ENCODE assay signal across 8 mouse cellular contexts in genomic region chr1:84934503-84935333, GRCm38 (mm10). TPM values are rescaled to one million over a fixed set of nuclear protein-coding genes. Genes with fewer than 3 reads are reported as not detected.
DNase-seq lines count a peak whose midpoint lies in the region; ATAC-seq lines count a peak whose summit lies in the region.

TSS of gene Slc16a14 (minus strand) at chr1:84935134.

- H3K4me3 ChIP-seq in brown adipose tissue, adult 24 weeks (ENCODE audit: insufficient read depth, low read depth, low read length): peak within 1 kb of the TSS; percentile 36
- H3K4me3 ChIP-seq in forebrain, embryonic 13.5 days: peak within 1 kb of the TSS; percentile 71
- H3K4me3 ChIP-seq in intestine, embryonic 14.5 days (ENCODE audit: low read depth, low read length): peak within 1 kb of the TSS; percentile 48
- peak within 1 kb of the TSS; percentile 57 for H3K4me3 ChIP-seq in midbrain, embryonic 14.5 days (replicated peaks; ENCODE audit: low read depth, low read length)

- no peaks in the 10 kb centered on the region for H3K9me3 ChIP-seq in forebrain, embryonic 13.5 days (replicated peaks)
- no peaks in the 10 kb centered on the region for H3K9me3 ChIP-seq in intestine, embryonic 14.5 days (ENCODE audit: control insufficient read depth, low read length)
- H3K9me3 ChIP-seq in midbrain, embryonic 14.5 days (ENCODE audit: control insufficient read depth, low read length): no peaks in the 10 kb centered on the region

- under 1% methylated on average over 56 of the region's 59 CpGs for WGBS in forebrain, embryonic 13.5 days
- WGBS in intestine, embryonic 14.5 days: under 1% methylated on average over 57 of the region's 59 CpGs
- WGBS in midbrain, embryonic 14.5 days: under 1% methylated on average over 59 of the region's 59 CpGs

- H3K4me1 ChIP-seq in brown adipose tissue, adult 24 weeks (ENCODE audit: control insufficient read depth, insufficient read depth, insufficient read length, low read length): no peaks in the 10 kb centered on the region
- peaks cover 10% of the 10 kb centered on the region for H3K4me1 ChIP-seq in forebrain, embryonic 13.5 days
- H3K4me1 ChIP-seq in intestine, embryonic 14.5 days (replicated peaks; ENCODE audit: control insufficient read depth, insufficient read depth, low read length): no peaks in the 10 kb centered on the region; the same call in 1 of the 2 replicates
- H3K4me1 ChIP-seq in midbrain, embryonic 14.5 days (ENCODE audit: control insufficient read depth, insufficient read depth, low read length): peaks cover 10% of the 10 kb centered on the region

- no peaks in the 10 kb centered on the region for H3K36me3 ChIP-seq in forebrain, embryonic 13.5 days (ENCODE audit: poor library complexity, severe bottlenecking)
- H3K36me3 ChIP-seq in intestine, embryonic 14.5 days (ENCODE audit: control insufficient read depth, insufficient read depth, low read length): no peaks in the 10 kb centered on the region
- no peaks in the 10 kb centered on the region for H3K36me3 ChIP-seq in midbrain, embryonic 14.5 days (ENCODE audit: control insufficient read depth, insufficient read depth, low read length)

- H3K4me2 ChIP-seq in forebrain, embryonic 13.5 days: peak within 1 kb of the TSS; percentile 70
- peak within 1 kb of the TSS; percentile 94 for H3K4me2 ChIP-seq in intestine, embryonic 14.5 days (ENCODE audit: low read length)
- peak within 1 kb of the TSS; percentile 68 for H3K4me2 ChIP-seq in midbrain, embryonic 14.5 days (ENCODE audit: low read length)

- H3K9ac ChIP-seq in forebrain, embryonic 13.5 days: peak within 1 kb of the TSS; percentile 89
- H3K9ac ChIP-seq in intestine, embryonic 14.5 days (ENCODE audit: low read length): peak within 1 kb of the TSS; percentile 43
- H3K9ac ChIP-seq in midbrain, embryonic 14.5 days (replicated peaks; ENCODE audit: low read length): peak within 1 kb of the TSS; percentile 95

- H3K27ac ChIP-seq in brown adipose tissue, adult 24 weeks (replicated peaks; ENCODE audit: low read depth, low read length): no peak within 1 kb of the TSS
- H3K27ac ChIP-seq in forebrain, embryonic 13.5 days: peak within 1 kb of the TSS; percentile 90
- no peak within 1 kb of the TSS for H3K27ac ChIP-seq in intestine, embryonic 14.5 days (ENCODE audit: low read depth)
- peak within 1 kb of the TSS; percentile 96 for H3K27ac ChIP-seq in midbrain, embryonic 14.5 days (replicated peaks; ENCODE audit: low read depth, low read length)

- peak; percentile 13 for DNase-seq in gastrocnemius, postnatal 10 days
- no peak for DNase-seq in gastrocnemius, adult 18-20 months (ENCODE audit: low spot score)
- peak; percentile 83 for DNase-seq in intestine, embryonic 14.5 days (ENCODE audit: low spot score)
- peak; percentile 47 to 49 for DNase-seq in left cerebral cortex, adult 8-10 months (ENCODE audit: low spot score in 2 of 2)
- peak; percentile 93 for DNase-seq in midbrain, embryonic 14.5 days
- peak; percentile 20 for DNase-seq in testis, postnatal 14 days (ENCODE audit: low spot score)

- ATAC-seq in forebrain, embryonic 13.5 days: peak; percentile 88
- ATAC-seq in intestine, embryonic 14.5 days (replicated peaks; ENCODE audit: low FRiP score, low TSS enrichment, low read depth): peak; percentile 85
- ATAC-seq in midbrain, embryonic 14.5 days (ENCODE audit: low FRiP score, low TSS enrichment): peak; percentile 86

- no peaks in the 10 kb centered on the region for H3K27me3 ChIP-seq in forebrain, embryonic 13.5 days
- peaks cover 33% of the 10 kb centered on the region for H3K27me3 ChIP-seq in intestine, embryonic 14.5 days (replicated peaks; ENCODE audit: control insufficient read depth, insufficient read depth, low read length)
- no peaks in the 10 kb centered on the region for H3K27me3 ChIP-seq in midbrain, embryonic 14.5 days (ENCODE audit: control insufficient read depth, insufficient read depth, low read length)

RNA-seq across cellular contexts. Expression of gene Slc16a14, which starts in this region (rescaled TPM):
- not detected for total RNA-seq in gastrocnemius, postnatal 10 days (2021)
- under 1 TPM in 1 of 2 experiments, not detected in 1; 0.21 TPM for total RNA-seq in gastrocnemius, adult 18-20 months (2021)
- polyA plus RNA-seq in brown adipose tissue, adult 24 weeks (2012; ENCODE audit: insufficient read depth, insufficient read length, missing spikeins): not detected in 2 replicates
- 10.9 and 15.6 TPM in 2 replicates for polyA plus RNA-seq in forebrain, embryonic 13.5 days (2015; fragmentation: Nextera tagmentation; extraction: Ambion mirVana)
- 0.26 and 0.31 TPM in 2 replicates for polyA plus RNA-seq in intestine, embryonic 14.5 days (2014; fragmentation: Nextera tagmentation; extraction: Ambion mirVana)
- total RNA-seq in left cerebral cortex, adult 8-10 months (2022): 10 to 100 TPM; 10.3 to 15.1 (median 13.1) TPM
- 14.1 and 20.5 TPM in 2 replicates for polyA plus RNA-seq in midbrain, embryonic 14.5 days (2014; fragmentation: Nextera tagmentation; extraction: Ambion mirVana)

Comparison
In these comparisons a context has a peak if more than half of its experiments do, and no peak if none do; other contexts are left out.
1. RNA of gene Slc16a14 (total RNA-seq): 10.3 to 15.1 TPM in left cerebral cortex, adult 8-10 months; 0.21 TPM in gastrocnemius, adult 18-20 months and not detected in gastrocnemius, postnatal 10 days; every median in the first group is over 4 times any median in the second.
2. Peak in DNase-seq in gastrocnemius, postnatal 10 days; RNA of the gene not detected or under 1 TPM.
3. Peak in DNase-seq, ATAC-seq, H3K4me3 ChIP-seq, H3K9ac ChIP-seq and H3K4me2 ChIP-seq in intestine, embryonic 14.5 days; RNA of the gene not detected or under 1 TPM.
4. H3K27ac ChIP-seq: peak in forebrain, embryonic 13.5 days (single experiment) and midbrain, embryonic 14.5 days (single experiment); none in brown adipose tissue, adult 24 weeks (single experiment) and intestine, embryonic 14.5 days (single experiment).
5. H3K9ac ChIP-seq: peak in every context shown above with its lines; median percentile 95 in midbrain, embryonic 14.5 days; 89 in forebrain, embryonic 13.5 days; 43 in intestine, embryonic 14.5 days.
6. Peak in every context shown above with its lines, with median percentiles within 50 percentile points of each other: H3K4me3 ChIP-seq, ATAC-seq and H3K4me2 ChIP-seq.